Mouse (Mus musculus) kidney, embryonic 14.5 days (tissue): ENCODE measurements around the gene Idi2. TPM values are rescaled to one million over a fixed set of nuclear protein-coding genes. Genes with fewer than 3 reads are reported as not detected.

Experiments used
- microRNA-seq: library from miRNA; unstranded; fragments of <30 nt; microRNA quantifications from one replicate; pipeline ENCODE4, GENCODE M21; 2016
- polyA plus RNA-seq: library from polyadenylated mRNA; unstranded; fragments of >200 nt; fragmentation: Nextera tagmentation; extraction: Ambion mirVana; gene quantifications from 2 replicates; pipeline ENCODE4 v1.2.1, GENCODE M21; 2014

The Idi2 gene
- polyA plus RNA-seq, 1 experiment from 2014 or later: not detected

Small RNA genes within 50 kb of the gene (microRNA-seq; reads per million reads assigned to microRNA genes)
- gene Gm22750: not detected

Other genes with a start within 250 kb of the Idi2 start
- 13.3 and 24.4 TPM in 2 replicates for gene Wdr37, start 81.0 kb upstream of the Idi2 start, polyA plus RNA-seq
- 63.1 and 77.4 TPM in 2 replicates for gene Idi1, start 67.4 kb upstream of the Idi2 start, polyA plus RNA-seq
- gene Gm9745, start 4.6 kb upstream of the Idi2 start, polyA plus RNA-seq: not detected in 2 replicates
- 91.3 and 102 TPM in 2 replicates for gene Gtpbp4, start 43.2 kb downstream of the Idi2 start, polyA plus RNA-seq
- 35.0 and 46.9 TPM in 2 replicates for gene Larp4b, start 141.0 kb downstream of the Idi2 start, polyA plus RNA-seq